Mouse (Mus musculus) cerebellum, postnatal 36 days (tissue): ENCODE results near the gene Plekhg6.
A peak's percentile ranks its signal among the peaks of the same experiment; 100 is the strongest.

Experiments used
- DNase-seq, 2 experiments: peaks; one replicate each; pipeline ENCODE4 v3.0.0; 2021 to 2022; ENCODE audit warnings: mixed read lengths in 2 of 2

The Plekhg6 gene

GRCm38 (mm10) chr6:125322794-125323193, 57.8 kb downstream of the Plekhg6 start:
- DNase-seq = no peak

GRCm38 (mm10) chr6:125321114-125321855, 59.3 kb downstream of the Plekhg6 start:
- DNase-seq = no peak

- no peak for DNase-seq
Observed at GRCm38 (mm10) chr6:125320323-125320722, 60.3 kb downstream of the Plekhg6 start, which contains the start of gene Scnn1a. Gene Scnn1a (plus strand): TSS chr6:125320659.

GRCm38 (mm10) chr6:125319919-125320296, 60.7 kb downstream of the Plekhg6 start:
- DNase-seq = no peak

GRCm38 (mm10) chr6:125318981-125319918, 61.3 kb downstream of the Plekhg6 start:
- no peak for DNase-seq

GRCm38 (mm10) chr6:125317077-125317476, 63.5 kb downstream of the Plekhg6 start:
- no peak for DNase-seq

GRCm38 (mm10) chr6:125314746-125315145, 65.8 kb downstream of the Plekhg6 start:
- DNase-seq = no peak

GRCm38 (mm10) chr6:125314231-125314563, 66.4 kb downstream of the Plekhg6 start:
- DNase-seq = no peak

- DNase-seq = peak; percentile 34 to 53
Observed at GRCm38 (mm10) chr6:125313546-125314230, 66.9 kb downstream of the Plekhg6 start, which contains the start of gene Ltbr. Gene Ltbr (minus strand): TSS chr6:125313885.
